Mouse (Mus musculus) cerebellum, postnatal 36 days (tissue): ENCODE data around the gene Ogdh.
"Not testable (repeated sequence)": the region's sequence is repeated elsewhere in the genome, so short reads cannot be mapped to it uniquely, and the experiment has no call there.

Source experiments
- DNase-seq, 2 experiments: peaks; one replicate each; pipeline ENCODE4 v3.0.0; 2021 to 2022; ENCODE audit warnings: mixed read lengths in 2 of 2

Ogdh gene

GRCm38 (mm10) chr11:6367156-6367555 is 75.7 kb downstream of the Ogdh start:
- no peak for DNase-seq

GRCm38 (mm10) chr11:6367986-6368385 is 76.6 kb downstream of the Ogdh start:
- DNase-seq, result not testable (repeated sequence)

- DNase-seq, result no peak
Measured at GRCm38 (mm10) chr11:6371376-6372155, 80.1 kb downstream of the Ogdh start.

GRCm38 (mm10) chr11:6372784-6373183 is 81.4 kb downstream of the Ogdh start:
- DNase-seq, result no peak

- no peak for DNase-seq
Measured at GRCm38 (mm10) chr11:6380916-6381315, 89.5 kb downstream of the Ogdh start.

GRCm38 (mm10) chr11:6388126-6388725 is 96.8 kb downstream of the Ogdh start:
- DNase-seq, result no peak

- DNase-seq, result peak; percentile 94 to 96
Measured at GRCm38 (mm10) chr11:6388726-6389413, 97.4 kb downstream of the Ogdh start, which contains the start of gene Zmiz2. Zmiz2 (plus strand) TSS chr11:6389074.

- no peak for DNase-seq
Measured at GRCm38 (mm10) chr11:6389483-6389921, 98.1 kb downstream of the Ogdh start.

- no peak for DNase-seq
Measured at GRCm38 (mm10) chr11:6390376-6391053, 99.1 kb downstream of the Ogdh start.

GRCm38 (mm10) chr11:6391516-6392276 is 100.3 kb downstream of the Ogdh start:
- DNase-seq, result no peak

- no peak for DNase-seq
Measured at GRCm38 (mm10) chr11:6392857-6393256, 101.4 kb downstream of the Ogdh start.

GRCm38 (mm10) chr11:6393866-6394265 is 102.4 kb downstream of the Ogdh start:
- DNase-seq, result peak in 1 of 2 experiments; percentile 20

GRCm38 (mm10) chr11:6395565-6395964 is 104.1 kb downstream of the Ogdh start:
- no peak for DNase-seq

- peak in 1 of 2 experiments; percentile 15 for DNase-seq
Measured at GRCm38 (mm10) chr11:6398141-6398540, 106.7 kb downstream of the Ogdh start.

GRCm38 (mm10) chr11:6402515-6403510 is 111.4 kb downstream of the Ogdh start:
- peak; percentile 42 to 64 for DNase-seq

GRCm38 (mm10) chr11:6403830-6404405 is 112.5 kb downstream of the Ogdh start:
- no peak for DNase-seq

GRCm38 (mm10) chr11:6404699-6405566 is 113.5 kb downstream of the Ogdh start:
- peak; percentile 37 to 44 for DNase-seq

GRCm38 (mm10) chr11:6405591-6406081 is 114.2 kb downstream of the Ogdh start:
- DNase-seq, result peak; percentile 23 to 35
